Mouse (Mus musculus): ENCODE results near the gene Lmna. TPM values are rescaled to one million over a fixed set of nuclear protein-coding genes. Genes with fewer than 3 reads are reported as not detected.

Gene Lmna
- polyA plus RNA-seq, 1 experiment from 2014 or later: 183 TPM

- H3K27me3 ChIP-seq: peaks cover 56% of the 10 kb centered on the region
- H3K36me3 ChIP-seq: peaks cover 56% of the 10 kb centered on the region
- no peak overlapping the region for H3K4me2 ChIP-seq (replicated peaks)
- no peaks in the 10 kb centered on the region for H3K9me3 ChIP-seq
- ATAC-seq (ENCODE audit: low FRiP score, low read depth): no peak
- 78% methylated on average over 4 of the region's 4 CpGs for WGBS
- H3K9ac ChIP-seq: 0 out of 2 replicates have a peak overlapping the region, but pooled peaks have one; percentile 35
- no peak overlapping the region for H3K27ac ChIP-seq
- no peak overlapping the region for H3K4me3 ChIP-seq
- peaks cover 39% of the 10 kb centered on the region for H3K4me1 ChIP-seq
Observed at GRCm38 (mm10) chr3:88486887-88487286, 22.9 kb downstream of the Lmna start.

- H3K27ac ChIP-seq: no peak overlapping the region
- H3K4me1 ChIP-seq: peaks cover 35% of the 10 kb centered on the region
- H3K4me3 ChIP-seq: no peak overlapping the region
- ATAC-seq (ENCODE audit: low FRiP score, low read depth): no peak
- peaks cover 57% of the 10 kb centered on the region for H3K36me3 ChIP-seq
- peaks cover 60% of the 10 kb centered on the region for H3K27me3 ChIP-seq
- H3K9me3 ChIP-seq: no peaks in the 10 kb centered on the region
- no peak overlapping the region for H3K4me2 ChIP-seq (replicated peaks)
- WGBS: 60% methylated on average over 5 of the region's 5 CpGs
- no peak overlapping the region for H3K9ac ChIP-seq
Observed at GRCm38 (mm10) chr3:88486043-88486442, 23.7 kb downstream of the Lmna start.

GRCm38 (mm10) chr3:88484597-88485316, 25.0 kb downstream of the Lmna start:
- peaks cover 23% of the 10 kb centered on the region for H3K4me1 ChIP-seq
- peaks cover 61% of the 10 kb centered on the region for H3K36me3 ChIP-seq
- peak overlapping the region; percentile 52 for H3K4me2 ChIP-seq (replicated peaks)
- 20% methylated on average over 39 of the region's 39 CpGs for WGBS
- peaks cover 62% of the 10 kb centered on the region for H3K27me3 ChIP-seq
- peak overlapping the region; percentile 31; the same call in 1 of the 2 replicates for H3K9ac ChIP-seq
- ATAC-seq (ENCODE audit: low FRiP score, low read depth): no peak
- H3K4me3 ChIP-seq: peak overlapping the region; percentile 20
- H3K27ac ChIP-seq: no peak overlapping the region
- no peaks in the 10 kb centered on the region for H3K9me3 ChIP-seq

- no peak overlapping the region for H3K27ac ChIP-seq
- peaks cover 61% of the 10 kb centered on the region for H3K36me3 ChIP-seq
- 6% methylated on average over 5 of the region's 5 CpGs for WGBS
- no peak overlapping the region for H3K4me2 ChIP-seq (replicated peaks)
- no peak overlapping the region for H3K9ac ChIP-seq
- H3K27me3 ChIP-seq: peaks cover 62% of the 10 kb centered on the region
- peaks cover 11% of the 10 kb centered on the region for H3K4me1 ChIP-seq
- no peaks in the 10 kb centered on the region for H3K9me3 ChIP-seq
- ATAC-seq (ENCODE audit: low FRiP score, low read depth): peak; percentile 46; the same call in 1 of the 2 replicates
- no peak overlapping the region for H3K4me3 ChIP-seq
Observed at GRCm38 (mm10) chr3:88483621-88484020, 26.1 kb downstream of the Lmna start.

GRCm38 (mm10) chr3:88483141-88483540, 26.6 kb downstream of the Lmna start:
- no peak overlapping the region for H3K4me2 ChIP-seq (replicated peaks)
- no peak overlapping the region for H3K4me3 ChIP-seq
- no peaks in the 10 kb centered on the region for H3K9me3 ChIP-seq
- no peak for ATAC-seq (ENCODE audit: low FRiP score, low read depth)
- H3K9ac ChIP-seq: no peak overlapping the region
- peaks cover 6% of the 10 kb centered on the region for H3K4me1 ChIP-seq
- 80% methylated on average over 8 of the region's 8 CpGs for WGBS
- H3K36me3 ChIP-seq: peaks cover 61% of the 10 kb centered on the region
- peaks cover 62% of the 10 kb centered on the region for H3K27me3 ChIP-seq
- no peak overlapping the region for H3K27ac ChIP-seq

- H3K4me1 ChIP-seq: 0 out of 2 replicates have a peak, but pooled peaks cover 7% of the 10 kb centered on the region
- WGBS: 31% methylated on average over 18 of the region's 18 CpGs
- no peak overlapping the region for H3K4me3 ChIP-seq
- no peaks in the 10 kb centered on the region for H3K9me3 ChIP-seq
- no peak overlapping the region for H3K4me2 ChIP-seq (replicated peaks)
- no peak overlapping the region for H3K27ac ChIP-seq
- no peak for ATAC-seq (ENCODE audit: low FRiP score, low read depth)
- peaks cover 53% of the 10 kb centered on the region for H3K36me3 ChIP-seq
- peaks cover 60% of the 10 kb centered on the region for H3K27me3 ChIP-seq
- H3K9ac ChIP-seq: no peak overlapping the region
Observed at GRCm38 (mm10) chr3:88482336-88482735, 27.4 kb downstream of the Lmna start.

GRCm38 (mm10) chr3:88481372-88482040, 28.2 kb downstream of the Lmna start:
- Histone ChIP-seq H3K4me2 (replicated peaks) (no peak overlapping the region), H3K36me3 (peaks cover 44% of the 10 kb centered on the region), H3K27ac (no peak overlapping the region), H3K9ac (no peak overlapping the region), H3K4me1 (0 out of 2 replicates have a peak, but pooled peaks cover 7% of the 10 kb centered on the region), H3K27me3 (peaks cover 51% of the 10 kb centered on the region), H3K9me3 (no peaks in the 10 kb centered on the region), H3K4me3 (no peak overlapping the region)
- ATAC-seq (ENCODE audit: low FRiP score, low read depth): no peak
- WGBS: 53% methylated on average over 8 of the region's 8 CpGs

- no peak overlapping the region for H3K27ac ChIP-seq
- WGBS: 80% methylated on average over 5 of the region's 5 CpGs
- no peak overlapping the region for H3K4me2 ChIP-seq (replicated peaks)
- no peak overlapping the region for H3K9ac ChIP-seq
- no peaks in the 10 kb centered on the region for H3K9me3 ChIP-seq
- H3K27me3 ChIP-seq: peaks cover 43% of the 10 kb centered on the region
- H3K4me3 ChIP-seq: no peak overlapping the region
- peaks cover 36% of the 10 kb centered on the region for H3K36me3 ChIP-seq
- 0 out of 2 replicates have a peak, but pooled peaks cover 7% of the 10 kb centered on the region for H3K4me1 ChIP-seq
- no peak for ATAC-seq (ENCODE audit: low FRiP score, low read depth)
Observed at GRCm38 (mm10) chr3:88480679-88481078, 29.1 kb downstream of the Lmna start.

GRCm38 (mm10) chr3:88479828-88480227, 29.9 kb downstream of the Lmna start:
- ATAC-seq (ENCODE audit: low FRiP score, low read depth): no peak
- H3K9ac ChIP-seq: no peak overlapping the region
- no peak overlapping the region for H3K4me2 ChIP-seq (replicated peaks)
- H3K27ac ChIP-seq: no peak overlapping the region
- WGBS: 79% methylated on average over 4 of the region's 4 CpGs
- peaks cover 27% of the 10 kb centered on the region for H3K36me3 ChIP-seq
- H3K4me3 ChIP-seq: no peak overlapping the region
- peaks cover 34% of the 10 kb centered on the region for H3K27me3 ChIP-seq
- 0 out of 2 replicates have a peak, but pooled peaks cover 5% of the 10 kb centered on the region for H3K4me1 ChIP-seq
- no peaks in the 10 kb centered on the region for H3K9me3 ChIP-seq

- WGBS: 31% methylated on average over 3 of the region's 3 CpGs
- Histone ChIP-seq H3K27me3 (peaks cover 28% of the 10 kb centered on the region), H3K4me1 (0 out of 2 replicates have a peak, but pooled peaks cover 3% of the 10 kb centered on the region), H3K27ac (no peak overlapping the region), H3K9ac (no peak overlapping the region), H3K9me3 (no peaks in the 10 kb centered on the region), H3K4me2 (replicated peaks) (no peak overlapping the region), H3K36me3 (peaks cover 22% of the 10 kb centered on the region), H3K4me3 (no peak overlapping the region)
- no peak for ATAC-seq (ENCODE audit: low FRiP score, low read depth)
Observed at GRCm38 (mm10) chr3:88479163-88479562, 30.6 kb downstream of the Lmna start.

GRCm38 (mm10) chr3:88477735-88478134, 32.0 kb downstream of the Lmna start:
- H3K4me1 ChIP-seq: 0 out of 2 replicates have a peak, but pooled peaks cover 10% of the 10 kb centered on the region
- peak; percentile 78; the same call in 1 of the 2 replicates for ATAC-seq (ENCODE audit: low FRiP score, low read depth)
- no peaks in the 10 kb centered on the region for H3K9me3 ChIP-seq
- 3% methylated on average over 8 of the region's 8 CpGs for WGBS
- H3K27ac ChIP-seq: no peak overlapping the region
- H3K27me3 ChIP-seq: peaks cover 14% of the 10 kb centered on the region
- no peak overlapping the region for H3K4me3 ChIP-seq
- H3K36me3 ChIP-seq: peaks cover 14% of the 10 kb centered on the region
- H3K9ac ChIP-seq: no peak overlapping the region
- H3K4me2 ChIP-seq (replicated peaks): no peak overlapping the region

- ATAC-seq (ENCODE audit: low FRiP score, low read depth): no peak
- peaks cover 4% of the 10 kb centered on the region; the same call in 1 of the 2 replicates for H3K27me3 ChIP-seq
- no peak overlapping the region for H3K9ac ChIP-seq
- H3K4me2 ChIP-seq (replicated peaks): no peak overlapping the region
- peaks cover 5% of the 10 kb centered on the region for H3K36me3 ChIP-seq
- no peaks in the 10 kb centered on the region for H3K9me3 ChIP-seq
- 0 out of 2 replicates have a peak, but pooled peaks cover 10% of the 10 kb centered on the region for H3K4me1 ChIP-seq
- H3K4me3 ChIP-seq: no peak overlapping the region
- H3K27ac ChIP-seq: no peak overlapping the region
- 61% methylated on average over 6 of the region's 6 CpGs for WGBS
Observed at GRCm38 (mm10) chr3:88476403-88476802, 33.4 kb downstream of the Lmna start.

All from limb, embryonic 13.5 days (tissue).